ENCODE assay signal across 10 mouse cellular contexts in the genomic region with DNA sequence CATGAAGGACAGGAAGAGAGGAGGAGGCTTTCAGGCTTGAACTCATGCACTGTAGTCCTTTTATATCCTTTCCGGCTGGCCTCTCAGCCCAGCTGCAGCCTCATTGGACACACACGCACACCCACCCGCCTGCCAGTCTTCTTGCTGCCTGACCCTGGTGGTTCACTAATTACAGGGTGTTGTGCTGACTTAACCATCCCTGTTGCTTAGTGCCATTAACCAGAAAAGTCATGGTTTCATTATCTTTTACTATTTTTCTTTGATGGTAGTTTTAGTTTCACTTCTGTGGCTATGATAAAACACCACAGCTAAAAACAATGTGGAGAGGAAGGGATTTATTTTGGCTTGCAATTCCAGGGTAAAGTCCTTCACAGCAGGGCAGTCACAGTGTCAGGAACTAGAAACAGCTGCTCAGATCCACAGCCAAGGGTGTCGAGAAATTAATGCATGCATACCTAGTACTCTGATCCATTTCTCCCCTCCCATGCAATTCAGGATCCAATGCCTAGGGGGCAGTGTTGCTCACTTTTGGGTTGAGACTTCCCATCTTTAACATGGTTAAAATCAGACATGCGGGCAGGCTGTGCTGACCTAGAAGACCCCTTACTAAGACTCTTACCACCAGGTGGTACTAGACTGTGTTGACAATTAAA. TPM values are rescaled to one million over a fixed set of nuclear protein-coding genes. Genes with fewer than 3 reads are reported as not detected.
DNase-seq lines count a peak whose midpoint lies in the region; ATAC-seq and TF ChIP-seq lines count a peak whose summit lies in the region.
"Had no signal": no experiment of that assay in that cellular context is flagged by ENCODE, and none has a peak within 500 bp of the region (broad histone marks: within the 10 kb centered on the region; RNA-seq: fewer than 3 reads in every experiment).

No protein-coding gene starts in this region.

- no peaks in the 10 kb centered on the region for H3K4me1 ChIP-seq in forebrain, embryonic 11.5 days (replicated peaks; ENCODE audit: control insufficient read depth, insufficient read depth, low read length)
- H3K4me1 ChIP-seq in forebrain, embryonic 15.5 days = no peaks in the 10 kb centered on the region
- H3K4me1 ChIP-seq in thymus, adult 2 months (replicated peaks; ENCODE audit: control insufficient read depth, insufficient read depth, low read length) = peaks cover 18% of the 10 kb centered on the region
- H3K4me1 ChIP-seq in liver, embryonic 13.5 days (replicated peaks) = no peaks in the 10 kb centered on the region
- no peaks in the 10 kb centered on the region for H3K4me1 ChIP-seq in hindbrain, embryonic 14.5 days (replicated peaks; ENCODE audit: control insufficient read depth, insufficient read depth, low read length)
- H3K4me1 ChIP-seq: heart, embryonic 12.5 days had no signal

- H3K4me3 ChIP-seq in forebrain, embryonic 11.5 days (ENCODE audit: low read depth, low read length) = no peak overlapping the region
- H3K4me3 ChIP-seq in forebrain, embryonic 15.5 days = no peak overlapping the region
- no peak overlapping the region for H3K4me3 ChIP-seq in thymus, adult 2 months (ENCODE audit: control insufficient read depth, insufficient read depth, low read length)
- H3K4me3 ChIP-seq in liver, embryonic 13.5 days (replicated peaks) = no peak overlapping the region
- H3K4me3 ChIP-seq in hindbrain, embryonic 14.5 days (replicated peaks; ENCODE audit: low read length) = no peak overlapping the region
- H3K4me3 ChIP-seq: heart, embryonic 12.5 days had no signal

- no peak overlapping the region for H3K9ac ChIP-seq in forebrain, embryonic 11.5 days (ENCODE audit: low read length)
- no peak overlapping the region for H3K9ac ChIP-seq in forebrain, embryonic 15.5 days (replicated peaks)
- H3K9ac ChIP-seq in liver, embryonic 13.5 days = no peak overlapping the region
- H3K9ac ChIP-seq in hindbrain, embryonic 14.5 days = no peak overlapping the region
- H3K9ac ChIP-seq: heart, embryonic 12.5 days had no signal

- no peak overlapping the region for H3K4me2 ChIP-seq in forebrain, embryonic 11.5 days (ENCODE audit: low read depth, low read length, severe bottlenecking)
- no peak overlapping the region for H3K4me2 ChIP-seq in forebrain, embryonic 15.5 days (replicated peaks)
- 0 out of 2 replicates have a peak overlapping the region, but pooled peaks have one; percentile 4 for H3K4me2 ChIP-seq in liver, embryonic 13.5 days
- H3K4me2 ChIP-seq in hindbrain, embryonic 14.5 days (replicated peaks) = no peak overlapping the region
- H3K4me2 ChIP-seq: heart, embryonic 12.5 days had no signal

- DNase-seq in forebrain, embryonic 11.5 days (ENCODE audit: low spot score) = peak; percentile 65
- peak; percentile 53 for DNase-seq in thymus, adult 2 months
- no peak for DNase-seq in thymus, adult 18-20 months
- DNase-seq in liver, embryonic 13.5 days = no peak
- no peak for DNase-seq in urinary bladder, adult 18-20 months (ENCODE audit: low spot score in 2 of 2)
- DNase-seq in cerebellum, adult 11-12 months = no peak
- no peak for DNase-seq in hindbrain, embryonic 14.5 days (ENCODE audit: low spot score)

- no peak for TF ChIP-seq POLR2A in thymus, adult 2 months (IDR thresholded peaks at IDR 0.05; ENCODE audit: control insufficient read depth, extremely low read depth, insufficient read depth, low read length, poor library complexity)

- no peaks in the 10 kb centered on the region for H3K36me3 ChIP-seq in forebrain, embryonic 11.5 days (ENCODE audit: control insufficient read depth, insufficient read depth, low read length)
- H3K36me3 ChIP-seq in forebrain, embryonic 15.5 days = no peaks in the 10 kb centered on the region
- no peaks in the 10 kb centered on the region for H3K36me3 ChIP-seq in thymus, adult 2 months (ENCODE audit: control insufficient read depth, insufficient read depth, low read length)
- no peaks in the 10 kb centered on the region for H3K36me3 ChIP-seq in liver, embryonic 13.5 days
- no peaks in the 10 kb centered on the region for H3K36me3 ChIP-seq in hindbrain, embryonic 14.5 days (replicated peaks; ENCODE audit: control insufficient read depth, insufficient read depth)
- H3K36me3 ChIP-seq: heart, embryonic 12.5 days had no signal

- no peak for TF ChIP-seq CTCF in thymus, adult 2 months (IDR thresholded peaks at IDR 0.05; ENCODE audit: borderline replicate concordance, control insufficient read depth, extremely low read depth, insufficient read depth, low read length, poor library complexity)

- no peak overlapping the region for H3K27ac ChIP-seq in forebrain, embryonic 11.5 days (ENCODE audit: low read depth, low read length)
- H3K27ac ChIP-seq in forebrain, embryonic 15.5 days (replicated peaks) = no peak overlapping the region
- H3K27ac ChIP-seq in thymus, adult 2 months (ENCODE audit: control insufficient read depth, insufficient read depth, low read length) = no peak overlapping the region
- H3K27ac ChIP-seq in liver, embryonic 13.5 days = no peak overlapping the region
- no peak overlapping the region for H3K27ac ChIP-seq in hindbrain, embryonic 14.5 days
- H3K27ac ChIP-seq: macrophage had no signal

- WGBS in forebrain, embryonic 11.5 days = 75% methylated on average over 5 of the region's 5 CpGs
- WGBS in forebrain, embryonic 15.5 days = 64% methylated on average over 5 of the region's 5 CpGs
- 87% methylated on average over 5 of the region's 5 CpGs for WGBS in thymus, adult 2 months
- 69% methylated on average over 5 of the region's 5 CpGs for WGBS in liver, embryonic 13.5 days (ENCODE audit: insufficient replicate concordance)
- WGBS in hindbrain, embryonic 14.5 days = 80% methylated on average over 5 of the region's 5 CpGs

- no peaks in the 10 kb centered on the region for H3K27me3 ChIP-seq in forebrain, embryonic 11.5 days (ENCODE audit: control insufficient read depth, insufficient read depth, low read length)
- no peaks in the 10 kb centered on the region for H3K27me3 ChIP-seq in forebrain, embryonic 15.5 days
- H3K27me3 ChIP-seq in thymus, adult 2 months (ENCODE audit: control insufficient read depth, insufficient read depth, low read length) = no peaks in the 10 kb centered on the region
- no peaks in the 10 kb centered on the region for H3K27me3 ChIP-seq in liver, embryonic 13.5 days
- H3K27me3 ChIP-seq in hindbrain, embryonic 14.5 days (ENCODE audit: control insufficient read depth, insufficient read depth, low read length) = no peaks in the 10 kb centered on the region
- H3K27me3 ChIP-seq: heart, embryonic 12.5 days had no signal

- no peaks in the 10 kb centered on the region for H3K9me3 ChIP-seq in forebrain, embryonic 11.5 days (ENCODE audit: control insufficient read depth, low read length)
- no peaks in the 10 kb centered on the region for H3K9me3 ChIP-seq in forebrain, embryonic 15.5 days
- no peaks in the 10 kb centered on the region for H3K9me3 ChIP-seq in liver, embryonic 13.5 days (replicated peaks)
- H3K9me3 ChIP-seq in hindbrain, embryonic 14.5 days (ENCODE audit: control insufficient read depth, low read length) = no peaks in the 10 kb centered on the region
- H3K9me3 ChIP-seq: heart, embryonic 12.5 days had no signal

- ATAC-seq in forebrain, embryonic 11.5 days (replicated peaks; ENCODE audit: low FRiP score) = no peak
- ATAC-seq in forebrain, embryonic 15.5 days (replicated peaks) = no peak
- no peak for ATAC-seq in liver, embryonic 13.5 days (ENCODE audit: low read depth)
- no peak for ATAC-seq in hindbrain, embryonic 14.5 days (ENCODE audit: low FRiP score)

RNA-seq across cellular contexts. Expression of gene Thnsl2, which starts 12.6 kb away (rescaled TPM):
- polyA plus RNA-seq in forebrain, embryonic 11.5 days (2014; fragmentation: Nextera tagmentation; extraction: Ambion mirVana) = 4.4 and 4.7 TPM in 2 replicates
- polyA plus RNA-seq in forebrain, embryonic 15.5 days (2015; fragmentation: Nextera tagmentation; extraction: Ambion mirVana) = 3.2 TPM in 2 replicates
- 3.9 and 4.6 TPM in 2 replicates for polyA plus RNA-seq in thymus, adult 2 months (2012; rRNA removed)
- polyA plus RNA-seq in liver, embryonic 13.5 days (2015; fragmentation: Nextera tagmentation; extraction: Ambion mirVana) = 7.3 and 8.1 TPM in 2 replicates
- 4.5 and 5.5 TPM in 2 replicates for polyA plus RNA-seq in hindbrain, embryonic 14.5 days (2014; fragmentation: Nextera tagmentation; extraction: Ambion mirVana)

RNA-seq across cellular contexts. Expression of gene Fabp1, which starts 42.8 kb away (rescaled TPM):
- not detected in 2 replicates for polyA plus RNA-seq in forebrain, embryonic 11.5 days (2014; fragmentation: Nextera tagmentation; extraction: Ambion mirVana)
- polyA plus RNA-seq in forebrain, embryonic 15.5 days (2015; fragmentation: Nextera tagmentation; extraction: Ambion mirVana) = not detected in 2 replicates
- polyA plus RNA-seq in thymus, adult 2 months (2012; rRNA removed) = 0.47 and 2.2 TPM in 2 replicates
- polyA plus RNA-seq in liver, embryonic 13.5 days (2015; fragmentation: Nextera tagmentation; extraction: Ambion mirVana) = 221 and 251 TPM in 2 replicates
- not detected in 2 replicates for polyA plus RNA-seq in hindbrain, embryonic 14.5 days (2014; fragmentation: Nextera tagmentation; extraction: Ambion mirVana)
- polyA plus RNA-seq: macrophage had no signal

Comparison
In these comparisons a context has a peak if more than half of its experiments do, and no peak if none do; other contexts are left out.
1. DNase-seq: peak in forebrain, embryonic 11.5 days (single experiment) and thymus, adult 2 months (single experiment); none in thymus, adult 18-20 months (0 of 2), liver, embryonic 13.5 days (single experiment), urinary bladder, adult 18-20 months (0 of 2), cerebellum, adult 11-12 months (single experiment) and hindbrain, embryonic 14.5 days (single experiment).
2. RNA of gene Fabp1, which starts 42.8 kb away (polyA plus RNA-seq): 221 to 251 TPM in liver, embryonic 13.5 days; 0.47 to 2.2 TPM in thymus, adult 2 months, not detected in forebrain, embryonic 11.5 days, not detected in forebrain, embryonic 15.5 days and not detected in hindbrain, embryonic 14.5 days; every median in the first group is over 10 times any median in the second.